Mouse (Mus musculus): ENCODE measurements around the gene Stra6l.

- TF ChIP-seq CTCF (IDR thresholded peaks at IDR 0.05; ENCODE audit: control insufficient read depth, insufficient read depth, insufficient read length) = no peak
- TF ChIP-seq USF1 (IDR thresholded peaks at IDR 0.05; ENCODE audit: low read depth) = no peak
- no peak for TF ChIP-seq FOSL1 (IDR thresholded peaks at IDR 0.05; ENCODE audit: insufficient read depth, low read length, poor library complexity, severe bottlenecking)
- no peak for TF ChIP-seq MYOG (IDR thresholded peaks at IDR 0.05; ENCODE audit: control insufficient read depth, extremely low read depth, insufficient read length)
- TF ChIP-seq CEBPB (IDR thresholded peaks at IDR 0.05; ENCODE audit: low read depth) = no peak
- no peak for TF ChIP-seq MAX (IDR thresholded peaks at IDR 0.05)
Measured at GRCm38 (mm10) chr4:45851640-45852051, 3.2 kb downstream of the Stra6l start.

Measured in C2C12 (cell line).